Mouse (Mus musculus): ENCODE measurements around the gene Olfr1024.

Gene Olfr1024

GRCm38 (mm10) chr2:85904952-85905351, at the start of gene Olfr1024:
Olfr1024 (minus strand) TSS chr2:85905052.
- no peak for DNase-seq (ENCODE audit: low read depth in 2 of 2, low spot score in 2 of 2)

DNA sequence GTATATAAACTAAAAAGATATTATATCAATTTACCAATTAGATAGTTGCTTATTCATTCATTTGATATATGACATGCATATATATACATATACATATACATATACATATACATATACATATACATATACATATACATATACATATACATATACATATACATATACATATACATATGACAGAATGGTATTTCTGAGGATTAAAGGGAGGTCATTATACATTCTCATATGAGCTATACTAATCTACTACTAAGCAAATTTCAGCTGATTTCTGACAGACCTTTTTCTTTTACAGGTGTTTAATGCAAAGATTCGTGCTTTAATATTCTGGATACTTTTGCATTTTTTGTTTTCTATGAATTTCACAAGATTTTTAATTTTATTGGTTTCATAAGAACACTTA, 45.3 kb upstream of the Olfr1024 start, which contains the start of gene Olfr1028:
Gene Olfr1028, plus strand, starts transcription at position 301 of the 400 bp plus-strand sequence.
- DNase-seq (ENCODE audit: low read depth in 2 of 2, low spot score in 2 of 2), result no peak

DNA sequence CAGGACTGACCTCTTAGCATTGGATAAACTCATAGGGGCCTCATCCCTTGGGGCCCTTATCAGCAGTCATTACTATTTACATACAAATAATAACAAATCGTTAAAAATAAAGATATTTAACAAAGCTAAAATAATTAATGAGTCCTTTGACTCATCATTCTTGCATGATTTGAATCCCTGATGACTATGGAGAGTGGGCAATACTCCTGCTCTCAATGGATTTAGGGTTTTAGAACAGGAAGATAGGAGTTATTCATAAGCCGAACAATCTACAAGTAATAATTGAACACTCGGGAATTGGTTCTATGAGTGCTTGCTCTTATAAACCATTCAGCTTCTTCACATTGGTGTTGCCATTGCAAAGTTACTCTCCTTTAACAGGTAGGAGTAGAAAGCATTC, 16.4 kb upstream of the Olfr1024 start, which contains the start of gene Olfr1026:
Gene Olfr1026, plus strand, starts transcription at position 301 of the 400 bp plus-strand sequence.
- no peak for DNase-seq (ENCODE audit: low read depth in 2 of 2, low spot score in 2 of 2)

- DNase-seq (ENCODE audit: low read depth in 2 of 2, low spot score in 2 of 2), result no peak
These were observed 10.0 kb upstream of the Olfr1024 start, which contains the start of gene Olfr1025-ps1 for GRCm38 (mm10) chr2:85914893-85915292. Olfr1025-ps1 (plus strand) TSS chr2:85915193.

DNA sequence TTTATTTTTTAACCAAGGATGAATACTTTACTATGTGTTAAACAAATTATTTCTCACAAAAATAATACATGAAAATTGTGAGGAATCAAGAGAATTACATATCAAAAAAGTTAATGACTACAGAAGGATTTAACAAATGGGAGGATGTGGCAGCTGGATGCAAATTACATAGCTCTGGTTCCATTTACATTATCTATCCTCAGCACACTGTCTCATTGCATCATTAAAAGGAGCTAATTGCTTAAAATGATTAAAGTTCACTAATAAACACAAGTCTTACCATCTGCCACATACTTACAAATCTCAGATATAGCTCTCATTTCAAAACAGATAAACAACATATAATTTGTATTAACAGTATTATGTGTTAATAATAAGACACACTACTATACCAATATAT, 8.3 kb upstream of the Olfr1024 start:
- no peak for DNase-seq (ENCODE audit: low read depth in 2 of 2, low spot score in 2 of 2)

GRCm38 (mm10) chr2:85885340-85885739, 19.5 kb downstream of the Olfr1024 start, which contains the start of gene Olfr1023:
Olfr1023 (plus strand) TSS chr2:85885640.
- no peak for DNase-seq (ENCODE audit: low read depth in 2 of 2, low spot score in 2 of 2)

- DNase-seq (ENCODE audit: low read depth in 2 of 2, low spot score in 2 of 2), result no peak
These were observed 36.6 kb downstream of the Olfr1024 start, which contains the start of gene Olfr1022 for GRCm38 (mm10) chr2:85868294-85868693. Olfr1022 (plus strand) TSS chr2:85868594.
